Mouse (Mus musculus) kidney, adult 2 months (tissue): Measurements from ENCODE around the gene Fabp6.

Source experiments
- CTCF ChIP-seq: fragments of 200-500 bp; conservative IDR thresholded peaks from 2 replicates; pipeline ENCODE4 v1.5.1; 2011; ENCODE audit warnings: low read depth, mild to moderate bottlenecking, control low read depth, low read length, moderate library complexity, mixed read lengths; ENCODE audit not compliant: insufficient read depth, insufficient read length
- POLR2A ChIP-seq: fragments of 200-500 bp; IDR thresholded peaks from one replicate; pipeline ENCODE4 v1.6.1; 2011; ENCODE audit warnings: low read depth, low read length, control low read depth

DNA sequence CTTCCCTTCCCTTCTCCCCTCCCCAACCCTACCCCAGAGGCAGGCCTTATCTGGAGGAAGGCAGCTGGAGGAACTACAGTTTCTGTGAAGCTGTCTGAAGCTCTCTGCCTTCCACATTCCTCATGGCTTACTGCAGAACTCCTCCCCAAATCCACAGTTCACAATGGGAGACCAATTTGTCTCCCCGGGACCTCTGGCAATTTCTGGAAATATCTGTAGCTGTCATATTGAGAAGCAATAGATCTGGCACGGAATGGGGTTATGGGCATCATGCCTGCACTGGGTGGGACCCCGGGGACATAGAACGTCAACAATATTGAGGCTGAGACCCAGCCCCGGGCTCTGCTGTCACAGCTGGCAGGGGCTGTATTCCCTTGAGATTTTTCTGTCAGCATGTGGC, 16.6 kb upstream of the Fabp6 start:
- no peak for TF ChIP-seq POLR2A
- TF ChIP-seq CTCF, result no peak
